Mouse (Mus musculus) forebrain, embryonic 14.5 days (tissue): ENCODE measurements around the gene Med27. TPM values are rescaled to one million over a fixed set of nuclear protein-coding genes. Genes with fewer than 3 reads are reported as not detected.
A peak's percentile ranks its signal among the peaks of the same experiment; 100 is the strongest.

Experiments
- ATAC-seq: fragments of 200-750 bp; cut with Nextera tagmentation; 2 replicates; pipeline ENCODE4 v1.8.0; 2017; ENCODE audit warnings: mild to moderate bottlenecking, moderate library complexity
- DNase-seq: peaks from one replicate; pipeline ENCODE4 v3.0.0-alpha.2; 2015; ENCODE audit warnings: low spot score
- H3K27ac ChIP-seq: fragments of 300-500 bp; sonication (generic); 2 replicates; pipeline ENCODE4 v1.5.1; 2014; ENCODE audit warnings: low read depth, mild to moderate bottlenecking, control low read depth, low read length, moderate library complexity
- H3K27me3 ChIP-seq: fragments of 300-500 bp; sonication (generic); replicated peaks from 2 replicates; pipeline ENCODE4 v1.6.1; 2014; ENCODE audit warnings: low read length, control low read depth, mixed read lengths; ENCODE audit not compliant: control insufficient read depth, insufficient read depth
- H3K36me3 ChIP-seq: fragments of 300-500 bp; sonication (generic); 2 replicates; pipeline ENCODE4 v1.6.1; 2014; ENCODE audit warnings: low read length, control low read depth; ENCODE audit not compliant: control insufficient read depth, insufficient read depth
- H3K4me1 ChIP-seq: fragments of 300-500 bp; sonication (generic); 2 replicates; pipeline ENCODE4 v1.6.1; 2014; ENCODE audit warnings: antibody characterized with exemption, low read length, control low read depth; ENCODE audit not compliant: control insufficient read depth, insufficient read depth
- H3K4me2 ChIP-seq: fragments of 300-500 bp; sonication (generic); 2 replicates; pipeline ENCODE4 v1.6.1; 2014; ENCODE audit warnings: mild to moderate bottlenecking, control low read depth, low read length
- H3K4me3 ChIP-seq: fragments of 300-500 bp; sonication (generic); 2 replicates; pipeline ENCODE4 v1.5.1; 2014; ENCODE audit warnings: low read depth, low read length, control low read depth
- H3K9ac ChIP-seq: fragments of 300-500 bp; sonication (generic); 2 replicates; pipeline ENCODE4 v1.6.1; 2014; ENCODE audit warnings: mild to moderate bottlenecking, low read length, control low read depth, moderate library complexity
- H3K9me3 ChIP-seq: fragments of 300-500 bp; sonication (generic); replicated peaks from 2 replicates; pipeline ENCODE4 v1.6.1; 2016; ENCODE audit warnings: low read length, control low read depth, mixed read lengths; ENCODE audit not compliant: control insufficient read depth
- WGBS: fragments of 180-500 bp; shearing (Covaris S2); extraction: QIAGEN DNeasy Blood & Tissue Kit; methylation state at CpG from one replicate; pipeline ENCODE4 v1.1.7; 2014; 5-methylcytosine and 5-hydroxymethylcytosine counted together
- polyA plus RNA-seq: library from polyadenylated mRNA; unstranded; fragments of >200 nt; fragmentation: Nextera tagmentation; extraction: Ambion mirVana; gene quantifications from 2 replicates; pipeline ENCODE4 v1.2.1, GENCODE M21; 2014

Med27 gene
- polyA plus RNA-seq, 1 experiment from 2014 or later, result 108 TPM

DNA sequence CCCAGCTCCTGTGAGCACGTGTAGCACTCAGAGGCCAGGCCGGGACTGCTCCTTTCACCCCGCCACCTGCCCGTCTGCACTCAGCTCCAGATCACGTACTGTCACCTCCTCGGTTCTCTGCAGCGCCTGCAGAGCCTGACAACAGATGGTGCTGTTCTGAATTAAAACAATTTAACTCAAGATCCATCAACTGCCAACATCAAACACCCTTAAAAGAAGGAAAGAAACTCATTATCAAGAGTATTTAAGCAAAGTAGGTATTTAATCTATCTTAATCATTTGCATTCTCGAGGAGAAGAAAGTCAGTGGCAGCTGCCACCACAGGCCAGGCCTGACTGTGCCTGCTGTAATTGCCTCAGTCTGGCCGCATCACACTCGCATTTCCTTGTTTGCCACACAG lies 38.8 kb downstream of the Med27 start:
- peak overlapping the region; percentile 74 for H3K27ac ChIP-seq
- no peaks in the 10 kb centered on the region for H3K36me3 ChIP-seq
- no peaks in the 10 kb centered on the region for H3K9me3 ChIP-seq
- DNase-seq (peak; percentile 84), ATAC-seq (peak; percentile 79)
- H3K4me3 ChIP-seq, result no peak overlapping the region
- H3K4me2 ChIP-seq, result no peak overlapping the region
- no peak overlapping the region for H3K9ac ChIP-seq
- H3K4me1 ChIP-seq, result peaks cover 31% of the 10 kb centered on the region
- WGBS, result 20% methylated on average over 10 of the region's 10 CpGs
- no peaks in the 10 kb centered on the region for H3K27me3 ChIP-seq

DNA sequence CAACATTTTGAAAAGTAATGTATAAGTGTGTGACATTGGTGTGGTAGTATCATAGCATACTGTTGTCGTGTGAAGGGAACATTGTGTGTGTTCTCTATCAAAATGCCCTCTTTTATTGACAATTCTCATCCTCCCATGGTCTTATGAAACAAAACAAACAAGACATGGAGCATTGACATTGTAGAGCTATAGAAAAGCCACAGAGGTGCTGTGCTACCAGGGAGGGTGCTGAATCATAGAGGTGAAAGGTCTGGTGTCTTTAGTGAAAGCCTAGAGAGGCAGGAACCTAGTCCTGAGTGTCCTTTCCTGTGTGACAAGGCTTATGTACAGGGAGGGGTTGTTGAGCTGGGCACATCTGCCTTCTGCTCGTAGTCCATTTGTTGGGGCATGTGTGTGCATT lies 40.6 kb downstream of the Med27 start:
- WGBS, result 91% methylated on average over 2 of the region's 2 CpGs
- Histone ChIP-seq H3K36me3 (no peaks in the 10 kb centered on the region), H3K27ac (no peak overlapping the region), H3K4me1 (peaks cover 25% of the 10 kb centered on the region), H3K4me2 (no peak overlapping the region), H3K27me3 (no peaks in the 10 kb centered on the region), H3K9ac (no peak overlapping the region), H3K4me3 (no peak overlapping the region), H3K9me3 (no peaks in the 10 kb centered on the region)
- DNase-seq (no peak), ATAC-seq (no peak)

DNA sequence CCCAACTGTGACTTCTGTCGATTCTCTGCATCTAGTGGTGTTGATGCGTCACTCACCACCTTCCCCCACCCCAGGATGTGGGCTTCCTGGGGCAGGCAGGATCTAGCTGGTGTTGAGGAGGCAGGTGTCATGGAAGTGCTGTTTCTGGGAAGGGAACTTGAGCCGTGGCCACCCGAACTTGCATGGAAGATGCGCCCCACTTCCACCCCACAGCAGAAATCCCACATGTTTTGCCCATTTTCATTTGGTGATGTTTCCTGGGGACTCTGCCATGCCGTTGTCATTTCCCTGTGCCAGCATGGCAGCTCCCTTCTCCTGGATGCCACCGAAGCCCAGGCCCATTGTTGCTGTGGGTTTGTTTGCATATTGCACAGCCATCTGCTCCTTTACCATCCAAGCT lies 42.3 kb downstream of the Med27 start:
- DNase-seq (peak; percentile 54), ATAC-seq (no peak)
- H3K4me1 ChIP-seq, result peaks cover 25% of the 10 kb centered on the region
- no peak overlapping the region for H3K4me3 ChIP-seq
- WGBS, result 70% methylated on average over 7 of the region's 7 CpGs
- no peaks in the 10 kb centered on the region for H3K9me3 ChIP-seq
- H3K36me3 ChIP-seq, result no peaks in the 10 kb centered on the region
- H3K27me3 ChIP-seq, result no peaks in the 10 kb centered on the region
- no peak overlapping the region for H3K9ac ChIP-seq
- no peak overlapping the region for H3K4me2 ChIP-seq
- H3K27ac ChIP-seq, result 0 out of 2 replicates have a peak overlapping the region, but pooled peaks have one; percentile 63

DNA sequence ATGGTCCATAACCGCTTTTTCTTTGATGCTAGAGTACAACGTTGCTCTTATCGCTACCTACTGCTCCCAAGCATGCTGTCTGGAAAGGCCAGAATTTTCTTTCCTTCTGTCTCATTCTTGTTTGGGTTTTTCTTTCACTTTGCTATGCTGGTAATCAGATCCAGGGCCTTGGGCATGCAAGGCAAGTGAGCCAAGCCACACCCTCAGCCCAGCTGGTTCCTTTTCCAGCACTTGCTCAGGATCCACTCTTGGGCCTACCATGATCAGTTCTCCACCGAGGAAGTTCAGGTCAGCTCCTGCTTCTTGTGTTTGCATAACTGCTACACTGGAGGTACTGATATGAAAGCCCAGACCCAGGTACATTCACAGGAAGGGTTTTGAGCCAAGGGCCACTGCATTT lies 44.5 kb downstream of the Med27 start:
- Histone ChIP-seq H3K9me3 (no peaks in the 10 kb centered on the region), H3K27me3 (no peaks in the 10 kb centered on the region), H3K27ac (no peak overlapping the region), H3K9ac (no peak overlapping the region), H3K4me3 (no peak overlapping the region), H3K4me2 (no peak overlapping the region), H3K4me1 (peaks cover 20% of the 10 kb centered on the region), H3K36me3 (no peaks in the 10 kb centered on the region)
- ATAC-seq, result no peak
- 91% methylated on average over 4 of the region's 4 CpGs for WGBS
- no peak for DNase-seq

DNA sequence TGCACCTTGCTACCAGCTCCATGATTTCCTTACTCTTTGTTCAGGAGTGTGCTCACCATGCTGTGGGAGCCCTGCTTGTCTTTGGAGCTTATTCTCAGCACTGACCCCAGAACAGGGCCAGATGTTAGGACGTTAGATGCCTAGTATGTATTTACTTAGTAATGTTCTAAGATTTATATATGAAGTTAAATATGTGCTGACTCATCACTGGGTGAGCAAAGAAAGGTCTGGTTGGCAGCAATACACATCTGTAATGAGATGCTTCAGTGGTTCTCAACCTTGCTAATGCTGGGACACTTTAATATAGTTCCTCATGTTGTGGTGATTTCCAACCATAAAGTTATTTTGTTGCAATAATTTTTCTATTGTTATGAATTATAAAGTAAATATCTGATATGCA lies 45.4 kb downstream of the Med27 start:
- 93% methylated on average over 1 of the region's 1 CpGs for WGBS
- ATAC-seq, result no peak
- no peak overlapping the region for H3K9ac ChIP-seq
- no peak overlapping the region for H3K27ac ChIP-seq
- H3K27me3 ChIP-seq, result no peaks in the 10 kb centered on the region
- no peaks in the 10 kb centered on the region for H3K9me3 ChIP-seq
- peaks cover 19% of the 10 kb centered on the region for H3K4me1 ChIP-seq
- H3K4me2 ChIP-seq, result no peak overlapping the region
- no peaks in the 10 kb centered on the region for H3K36me3 ChIP-seq
- no peak for DNase-seq
- H3K4me3 ChIP-seq, result no peak overlapping the region

DNA sequence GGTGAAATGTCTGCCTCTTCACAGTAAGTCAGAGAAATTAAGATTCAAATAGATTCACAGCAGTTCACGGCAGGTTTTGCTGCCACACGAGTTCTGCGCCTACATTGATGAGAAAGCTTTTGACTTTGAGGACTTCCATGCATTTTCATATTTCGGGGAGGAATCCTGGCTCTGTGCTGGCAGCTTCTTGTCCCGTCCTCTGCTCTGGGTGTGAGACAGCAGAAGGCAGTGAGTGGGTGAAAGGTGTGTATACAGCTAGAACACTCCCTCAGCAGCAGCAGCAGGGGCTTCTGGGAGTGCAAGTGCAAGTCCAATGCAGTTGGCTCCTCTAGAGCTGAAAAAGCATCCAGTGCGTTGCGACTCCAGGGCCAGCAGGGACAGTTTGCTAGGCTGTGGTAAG lies 53.6 kb downstream of the Med27 start:
- DNase-seq (no peak), ATAC-seq (no peak)
- H3K4me3 ChIP-seq, result no peak overlapping the region
- H3K4me1 ChIP-seq, result peaks cover 19% of the 10 kb centered on the region; the same call in 1 of the 2 replicates
- H3K9me3 ChIP-seq, result no peaks in the 10 kb centered on the region
- no peaks in the 10 kb centered on the region for H3K36me3 ChIP-seq
- WGBS, result 81% methylated on average over 7 of the region's 7 CpGs
- H3K4me2 ChIP-seq, result no peak overlapping the region
- no peaks in the 10 kb centered on the region for H3K27me3 ChIP-seq
- H3K27ac ChIP-seq, result no peak overlapping the region
- no peak overlapping the region for H3K9ac ChIP-seq

DNA sequence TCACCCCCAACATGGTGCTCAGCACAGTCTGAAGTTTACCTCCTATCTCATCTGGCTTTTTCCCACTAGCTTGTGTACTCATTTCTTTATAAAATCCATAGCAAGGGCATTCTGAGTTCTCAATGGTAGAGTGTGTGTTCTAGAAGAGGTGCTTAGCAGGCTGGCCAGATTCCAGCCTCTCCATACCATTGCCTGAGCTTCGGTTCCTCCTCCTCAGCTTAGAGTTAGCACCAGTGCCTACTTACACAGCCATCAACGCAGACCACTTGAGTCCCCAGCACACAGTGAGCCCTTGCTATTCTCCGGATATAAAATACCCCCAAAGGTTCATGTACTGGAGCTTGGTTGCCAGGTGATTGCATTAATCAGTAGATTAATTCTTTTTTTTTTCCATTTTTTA lies 54.2 kb downstream of the Med27 start:
- Histone ChIP-seq H3K36me3 (no peaks in the 10 kb centered on the region), H3K27ac (no peak overlapping the region), H3K9me3 (no peaks in the 10 kb centered on the region), H3K9ac (no peak overlapping the region), H3K4me3 (no peak overlapping the region), H3K4me1 (peaks cover 15% of the 10 kb centered on the region; the same call in 1 of the 2 replicates), H3K4me2 (no peak overlapping the region), H3K27me3 (no peaks in the 10 kb centered on the region)
- no peak for DNase-seq
- WGBS, result 85% methylated on average over 3 of the region's 3 CpGs
- ATAC-seq, result no peak

DNA sequence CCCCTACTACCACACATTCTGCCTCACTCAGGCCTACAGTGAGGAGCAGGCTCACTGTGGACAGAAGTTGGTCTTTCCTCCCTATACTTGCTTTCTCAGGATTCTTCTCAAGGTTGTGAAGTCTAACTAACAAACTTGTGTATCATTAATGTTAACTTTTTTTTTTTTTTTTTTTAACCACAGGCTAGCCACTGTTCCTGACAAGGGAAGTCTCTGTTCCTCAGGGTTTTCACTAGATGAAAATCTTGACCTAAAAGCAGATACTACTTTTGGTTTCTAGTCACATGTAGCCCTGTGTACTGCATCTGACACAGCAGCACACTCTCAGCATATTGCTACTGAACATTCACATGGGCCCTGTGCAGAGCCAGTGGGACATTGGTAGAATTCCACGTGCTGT lies 55.2 kb downstream of the Med27 start:
- Histone ChIP-seq H3K27ac (no peak overlapping the region), H3K4me3 (no peak overlapping the region), H3K36me3 (no peaks in the 10 kb centered on the region), H3K9me3 (no peaks in the 10 kb centered on the region), H3K9ac (no peak overlapping the region), H3K4me1 (peaks cover 8% of the 10 kb centered on the region; the same call in 1 of the 2 replicates), H3K4me2 (no peak overlapping the region), H3K27me3 (no peaks in the 10 kb centered on the region)
- ATAC-seq (no peak), DNase-seq (no peak)
- WGBS, result 94% methylated on average over 1 of the region's 1 CpGs

DNA sequence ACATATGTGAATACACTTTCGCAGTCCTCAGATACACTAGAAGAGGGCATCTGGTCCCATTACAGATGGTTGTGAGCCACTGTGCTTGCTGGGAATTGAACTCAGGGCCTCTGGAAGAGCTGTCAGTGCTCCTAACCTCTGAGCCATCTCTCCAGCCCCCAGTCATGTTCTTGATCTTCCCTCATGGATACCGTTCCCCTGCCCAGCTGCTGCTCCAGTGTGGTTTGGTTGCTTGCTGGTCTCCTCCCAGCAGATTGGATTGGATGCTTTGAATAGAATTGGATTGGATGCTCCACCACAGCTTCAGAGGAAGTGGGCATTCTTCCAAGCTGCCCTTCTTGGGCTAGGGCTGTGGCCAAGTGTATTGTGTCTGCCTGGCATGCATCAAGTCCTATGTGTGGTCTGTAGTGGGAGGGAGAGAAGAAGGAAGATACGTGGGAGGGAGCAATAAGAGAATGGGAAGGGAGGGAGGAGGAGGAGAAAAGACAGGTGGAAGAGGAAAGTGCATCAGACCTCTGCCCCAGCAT lies 56.0 kb downstream of the Med27 start:
- Histone ChIP-seq H3K4me2 (no peak overlapping the region), H3K36me3 (no peaks in the 10 kb centered on the region), H3K9ac (no peak overlapping the region), H3K27me3 (no peaks in the 10 kb centered on the region), H3K27ac (no peak overlapping the region), H3K4me1 (peaks cover 13% of the 10 kb centered on the region), H3K4me3 (no peak overlapping the region), H3K9me3 (no peaks in the 10 kb centered on the region)
- DNase-seq (peak; percentile 72), ATAC-seq (peak; percentile 58; the same call in 1 of the 2 replicates)
- 43% methylated on average over 3 of the region's 3 CpGs for WGBS
